Mouse (Mus musculus): ENCODE results near the gene Acsl5.

DNA sequence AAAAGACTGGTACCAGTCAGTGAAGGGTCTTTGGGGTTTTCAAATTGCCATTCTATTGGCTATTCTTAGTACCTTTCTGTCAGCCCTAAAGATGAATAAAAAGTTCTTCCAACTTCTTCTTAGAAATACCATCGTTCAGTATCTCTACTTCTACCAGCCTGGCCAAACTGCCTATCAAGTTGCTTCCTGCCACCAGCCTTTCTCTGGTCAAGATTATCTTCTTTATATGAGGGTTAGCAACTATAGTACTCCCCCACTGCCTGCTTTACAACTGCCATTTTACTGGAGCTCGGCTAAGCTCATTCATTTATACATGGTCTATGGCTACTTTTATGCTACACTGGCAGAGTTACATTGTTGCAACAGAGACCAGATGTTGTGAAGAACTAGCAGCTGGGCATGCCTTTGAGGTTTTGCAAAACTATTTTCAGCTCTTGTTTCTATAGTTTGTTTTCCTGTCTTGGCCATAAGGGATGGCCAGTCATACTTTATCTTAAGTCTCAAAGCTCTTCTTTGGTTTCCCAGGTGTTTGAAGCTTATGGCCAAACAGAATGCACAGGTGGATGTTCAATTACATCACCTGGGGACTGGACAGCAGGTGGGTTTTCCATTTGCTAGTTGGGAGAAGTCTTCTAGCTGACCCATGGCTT is 39.0 kb downstream of the Acsl5 start:
- TF ChIP-seq GATA1 (IDR thresholded peaks at IDR 0.05; ENCODE audit: borderline replicate concordance, low read length) (no peak), FLI1 (IDR thresholded peaks at IDR 0.05; ENCODE audit: low read length) (no peak)

Data from megakaryocyte, embryonic 14.5 days (primary cell).